Mouse (Mus musculus) forebrain, embryonic 15.5 days (tissue): ENCODE measurements around the gene Fam126b. TPM values are rescaled to one million over a fixed set of nuclear protein-coding genes. Genes with fewer than 3 reads are reported as not detected.

Experiments used
- ATAC-seq: fragments of 200-750 bp; cut with Nextera tagmentation; replicated peaks from 2 replicates; pipeline ENCODE4 v1.8.0; 2017; ENCODE audit warnings: mild to moderate bottlenecking, moderate TSS enrichment, moderate library complexity
- H3K27ac ChIP-seq: fragments of 300-500 bp; sonication (generic); replicated peaks from 2 replicates; pipeline ENCODE4 v1.5.1; 2015; ENCODE audit warnings: mild to moderate bottlenecking, inconsistent platforms
- H3K27me3 ChIP-seq: fragments of 300-500 bp; sonication (generic); 2 replicates; pipeline ENCODE4 v1.6.1; 2015; ENCODE audit warnings: inconsistent platforms
- H3K36me3 ChIP-seq: fragments of 300-500 bp; sonication (generic); 2 replicates; pipeline ENCODE4 v1.6.1; 2015; ENCODE audit warnings: mild to moderate bottlenecking, inconsistent platforms
- H3K4me1 ChIP-seq: fragments of 300-500 bp; sonication (generic); 2 replicates; pipeline ENCODE4 v1.6.1; 2015; ENCODE audit warnings: inconsistent platforms
- H3K4me2 ChIP-seq: fragments of 300-500 bp; sonication (generic); replicated peaks from 2 replicates; pipeline ENCODE4 v1.6.1; 2015; ENCODE audit warnings: mild to moderate bottlenecking, inconsistent platforms
- H3K4me3 ChIP-seq: fragments of 300-500 bp; sonication (generic); 2 replicates; pipeline ENCODE4 v1.5.1; 2015; ENCODE audit warnings: mild to moderate bottlenecking, inconsistent platforms
- H3K9ac ChIP-seq: fragments of 300-500 bp; sonication (generic); replicated peaks from 2 replicates; pipeline ENCODE4 v1.6.1; 2015; ENCODE audit warnings: mild to moderate bottlenecking, inconsistent platforms
- H3K9me3 ChIP-seq: fragments of 300-500 bp; sonication (generic); 2 replicates; pipeline ENCODE4 v1.6.1; 2016; ENCODE audit warnings: inconsistent platforms
- WGBS: fragments of 180-500 bp; shearing (Covaris S2); methylation state at CpG from one replicate; pipeline ENCODE4 v1.1.7; 2015; ENCODE audit warnings: mixed read lengths; 5-methylcytosine and 5-hydroxymethylcytosine counted together
- polyA plus RNA-seq: library from polyadenylated mRNA; unstranded; fragments of >200 nt; fragmentation: Nextera tagmentation; extraction: Ambion mirVana; gene quantifications from 2 replicates; pipeline ENCODE4 v1.2.1, GENCODE M21; 2015

The Fam126b gene
- polyA plus RNA-seq, 1 experiment from 2014 or later, result 13.7 TPM

DNA sequence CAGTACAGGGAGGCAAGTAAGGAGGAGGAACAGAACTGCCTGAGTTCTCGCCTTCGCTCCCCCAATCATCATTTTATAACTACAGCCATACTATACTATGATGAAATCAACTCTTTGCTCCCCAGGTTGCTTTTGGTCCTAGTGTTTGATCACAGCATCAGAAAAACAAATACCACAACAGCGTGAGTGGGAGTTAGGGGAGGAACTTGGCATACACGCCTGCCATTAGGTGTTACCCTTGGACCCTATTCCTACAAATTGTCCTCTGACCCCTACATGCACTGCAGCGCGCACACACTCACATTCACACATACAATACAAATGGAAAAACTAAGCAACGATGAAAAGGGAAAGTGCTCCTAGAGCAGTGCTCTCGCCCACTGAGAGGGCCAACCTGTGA lies 110.5 kb downstream of the Fam126b start:
- Histone ChIP-seq H3K9ac (no peak overlapping the region), H3K4me1 (no peaks in the 10 kb centered on the region), H3K9me3 (no peaks in the 10 kb centered on the region), H3K27me3 (no peaks in the 10 kb centered on the region), H3K27ac (no peak overlapping the region), H3K36me3 (peaks cover 81% of the 10 kb centered on the region), H3K4me2 (no peak overlapping the region), H3K4me3 (no peak overlapping the region)
- 98% methylated on average over 8 of the region's 8 CpGs for WGBS
- ATAC-seq, result no peak

Other genes with a start within 250 kb of the Fam126b start
- 381 and 396 TPM in 2 replicates for gene Bzw1, start 193.4 kb downstream of the Fam126b start, polyA plus RNA-seq
- gene Clk1, start 162.3 kb downstream of the Fam126b start, polyA plus RNA-seq, result 181 and 182 TPM in 2 replicates
- gene Nif3l1, start 141.2 kb downstream of the Fam126b start, polyA plus RNA-seq, result 63.4 and 65.4 TPM in 2 replicates
- gene Ppil3, start 140.8 kb downstream of the Fam126b start, polyA plus RNA-seq, result 49.2 and 53.0 TPM in 2 replicates
- 30.5 and 32.9 TPM in 2 replicates for gene Orc2, start 81.2 kb downstream of the Fam126b start, polyA plus RNA-seq
- 168 and 183 TPM in 2 replicates for gene Ndufb3, start 61 bp upstream of the Fam126b start, polyA plus RNA-seq
- not detected in 2 replicates for gene Als2cr12, start 109.7 kb upstream of the Fam126b start, polyA plus RNA-seq
- 18.9 and 20.6 TPM in 2 replicates for gene Cflar, start 125.2 kb upstream of the Fam126b start, polyA plus RNA-seq
- gene Casp8, start 209.1 kb upstream of the Fam126b start, polyA plus RNA-seq, result 4.6 and 5.6 TPM in 2 replicates